Mouse (Mus musculus) cerebellum, postnatal 14 days (tissue): ENCODE results near the gene Ccdc74a.
A peak's percentile ranks its signal among the peaks of the same experiment; 100 is the strongest.

Experiments
- DNase-seq, 2 experiments: peaks; one replicate each; pipeline ENCODE4 v3.0.0; 2021; ENCODE audit warnings: mixed read lengths in 2 of 2

Gene Ccdc74a

GRCm38 (mm10) chr16:17646310-17647114 is at the start of gene Ccdc74a:
Ccdc74a (plus strand) TSS chr16:17646470.
- peak; percentile 84 to 90 for DNase-seq

DNA sequence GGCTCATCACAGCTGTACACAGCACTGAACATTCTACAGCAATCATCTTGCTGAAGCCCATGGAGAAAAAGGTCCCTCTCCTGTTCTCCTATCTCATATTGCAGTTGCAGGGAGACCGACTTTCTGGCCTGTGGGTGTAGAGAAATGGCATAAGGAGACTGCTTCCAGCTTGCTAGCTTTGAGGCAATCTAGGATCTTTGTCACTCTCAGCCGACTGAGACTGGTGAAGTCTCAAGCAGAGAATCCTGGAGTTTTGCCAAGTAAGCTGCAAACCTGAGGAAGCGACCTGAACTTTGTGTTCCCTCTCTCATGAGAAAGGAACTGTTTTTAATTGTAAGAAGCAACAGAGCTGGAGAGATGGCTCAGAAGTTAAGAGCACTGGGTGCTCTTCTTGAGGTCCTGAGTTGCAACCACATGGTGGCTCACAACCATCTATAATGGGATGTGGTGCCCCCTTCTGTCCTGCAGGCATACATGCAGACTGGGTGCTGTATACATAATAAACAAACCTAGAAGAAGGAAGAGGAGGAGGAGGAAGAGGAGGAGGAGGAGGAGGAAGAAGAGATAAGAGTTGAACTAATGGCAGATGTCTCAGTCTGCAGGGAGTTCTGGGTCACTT is 45.2 kb upstream of the Ccdc74a start:
- no peak for DNase-seq

- no peak for DNase-seq
These were observed 41.3 kb upstream of the Ccdc74a start for GRCm38 (mm10) chr16:17604941-17605340.

DNA sequence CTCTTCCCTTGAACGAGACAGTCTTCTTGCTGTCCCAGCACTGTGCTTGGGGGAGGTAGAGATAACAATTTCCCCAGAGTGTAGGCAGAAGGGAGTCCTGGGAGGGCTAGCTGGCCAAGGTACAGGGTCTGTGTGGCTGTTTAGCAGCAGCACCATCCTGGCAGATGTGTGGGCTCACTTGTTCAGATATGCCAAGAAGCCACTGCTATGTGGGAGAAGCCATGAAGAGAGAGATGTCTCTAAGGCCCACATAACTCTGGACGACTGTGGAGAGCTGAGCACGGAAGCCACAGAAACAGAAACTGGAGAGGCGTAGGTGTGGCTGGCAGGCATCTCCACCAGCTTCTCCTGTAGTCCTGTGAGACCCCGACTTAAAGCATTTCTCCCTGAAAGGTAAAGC is 40.6 kb upstream of the Ccdc74a start:
- no peak for DNase-seq

DNA sequence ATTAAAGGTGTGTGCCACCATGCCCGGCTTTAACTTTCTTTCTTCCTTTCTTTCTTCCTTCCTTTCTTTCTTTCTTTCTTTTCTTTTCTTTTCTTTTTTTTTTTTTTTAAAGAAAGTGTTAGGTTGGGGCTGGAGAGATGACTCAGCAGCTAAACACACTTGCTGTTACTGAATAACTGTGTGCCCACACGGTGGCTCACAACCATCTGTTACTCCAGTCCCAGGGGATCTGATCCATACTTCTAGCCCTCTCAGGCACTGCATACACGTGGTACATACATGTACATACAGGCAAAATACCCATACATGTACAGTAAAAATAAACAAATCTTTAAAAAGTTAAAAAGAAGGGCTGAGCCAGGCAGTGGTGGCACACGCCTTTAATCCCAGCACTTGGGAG is 34.9 kb upstream of the Ccdc74a start:
- no peak for DNase-seq

GRCm38 (mm10) chr16:17614740-17615139 is 31.5 kb upstream of the Ccdc74a start:
- DNase-seq: peak in 1 of 2 experiments; percentile 32

- DNase-seq: no peak
These were observed 30.1 kb upstream of the Ccdc74a start for GRCm38 (mm10) chr16:17616212-17616611.

GRCm38 (mm10) chr16:17617922-17618565 is 28.2 kb upstream of the Ccdc74a start:
- peak; percentile 74 to 79 for DNase-seq

DNA sequence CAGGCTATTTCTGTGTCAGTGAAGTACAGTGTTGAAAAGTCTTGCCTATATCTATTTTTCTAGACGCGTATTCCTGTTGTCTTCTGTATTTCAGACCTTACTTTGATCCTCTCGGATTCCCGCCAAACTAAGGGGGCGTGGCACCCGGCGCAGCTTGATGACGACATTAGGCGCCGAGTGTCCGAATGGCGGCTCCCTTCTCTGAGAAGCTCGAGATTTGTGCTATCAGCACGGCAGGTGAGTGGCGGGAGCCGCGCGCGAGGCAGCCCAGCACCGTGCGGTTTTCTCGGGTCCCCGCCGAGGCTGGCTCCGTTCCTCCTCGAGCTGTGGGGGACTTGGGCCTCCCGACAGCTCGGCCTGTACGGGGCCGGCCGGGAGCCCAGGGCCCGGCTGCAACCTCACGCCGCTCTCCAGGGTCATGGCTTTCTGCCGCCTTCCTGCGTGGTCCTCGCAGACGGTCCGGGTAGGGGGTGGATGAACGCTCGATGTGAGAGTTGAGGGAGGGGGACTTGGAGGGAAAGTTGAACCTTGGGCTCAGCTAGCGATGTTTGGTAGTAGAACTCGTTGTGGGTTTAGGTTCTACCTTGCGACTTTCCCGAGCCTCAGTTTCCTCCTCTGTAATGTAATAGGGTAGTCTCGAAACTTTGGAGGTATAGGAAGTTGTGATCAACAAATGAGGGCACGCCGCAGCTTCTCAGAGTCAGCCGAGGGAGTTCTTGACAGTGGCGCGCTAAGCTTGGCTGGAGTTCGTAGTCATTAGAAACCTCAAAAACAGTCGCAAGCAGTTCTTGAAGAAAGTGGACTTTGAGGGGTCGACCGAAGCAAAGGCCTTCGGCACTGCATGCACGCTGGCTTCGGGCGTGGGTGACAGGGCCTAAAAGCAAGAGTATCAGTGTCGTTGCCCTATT is 26.8 kb upstream of the Ccdc74a start, which contains the start of gene Smpd4:
Gene Smpd4, plus strand, starts transcription at position 157 of the 908 bp plus-strand sequence.
- DNase-seq: peak; percentile 96 to 97

GRCm38 (mm10) chr16:17621936-17622335 is 24.3 kb upstream of the Ccdc74a start:
- no peak for DNase-seq

DNA sequence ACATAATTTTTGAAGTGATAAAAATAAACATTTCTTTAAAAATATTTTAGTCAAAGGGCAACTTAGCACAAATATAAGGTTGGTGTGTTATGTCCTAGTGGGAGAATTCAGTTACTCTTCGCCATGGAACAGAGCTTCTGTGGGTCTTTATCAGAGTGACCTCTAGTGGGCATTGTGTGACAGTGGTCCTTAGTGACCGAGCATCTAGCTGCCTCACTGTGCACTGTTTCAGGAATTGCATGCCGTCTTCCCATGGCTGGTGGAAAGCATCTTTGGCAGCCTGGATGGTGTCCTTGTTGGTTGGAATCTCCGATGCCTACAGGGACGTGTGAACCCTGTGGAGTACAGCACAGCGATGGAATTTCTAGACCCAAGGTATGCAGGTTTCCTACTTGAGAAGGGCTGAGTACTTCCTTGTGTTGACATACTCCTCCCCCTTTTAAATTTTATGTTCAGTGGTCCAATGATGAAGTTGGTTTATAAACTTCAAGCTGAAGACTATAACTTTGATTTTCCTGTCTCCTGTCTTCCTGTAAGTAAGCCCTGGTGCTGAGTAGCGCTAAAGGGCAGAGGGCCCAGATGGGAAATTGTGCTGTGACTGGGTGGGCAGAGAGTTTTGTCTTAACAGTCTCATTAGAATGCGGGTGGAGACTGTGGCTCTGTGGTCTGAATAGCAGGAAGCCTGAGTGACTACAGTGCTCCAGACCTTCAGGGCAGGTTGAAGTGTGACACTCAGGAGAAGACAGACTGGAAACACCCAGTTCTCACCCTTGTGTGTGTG is 20.6 kb upstream of the Ccdc74a start:
- peak in 1 of 2 experiments; percentile 39 for DNase-seq

DNA sequence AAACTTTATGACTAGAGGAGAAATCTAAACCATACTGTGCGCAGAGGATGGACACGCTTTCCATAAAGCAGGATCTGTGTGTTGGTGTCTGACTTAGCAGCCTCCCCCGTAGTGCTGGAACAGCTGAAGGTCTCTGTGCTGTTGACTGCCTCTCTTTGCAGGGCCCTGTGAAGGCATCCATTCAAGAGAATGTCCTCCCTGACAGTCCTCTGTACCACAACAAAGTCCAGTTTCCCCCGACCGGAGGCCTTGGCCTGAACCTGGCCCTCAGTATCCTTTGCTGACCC is 20.1 kb upstream of the Ccdc74a start:
- no peak for DNase-seq

- no peak for DNase-seq
These were observed 13.7 kb upstream of the Ccdc74a start for GRCm38 (mm10) chr16:17632580-17632979.

DNA sequence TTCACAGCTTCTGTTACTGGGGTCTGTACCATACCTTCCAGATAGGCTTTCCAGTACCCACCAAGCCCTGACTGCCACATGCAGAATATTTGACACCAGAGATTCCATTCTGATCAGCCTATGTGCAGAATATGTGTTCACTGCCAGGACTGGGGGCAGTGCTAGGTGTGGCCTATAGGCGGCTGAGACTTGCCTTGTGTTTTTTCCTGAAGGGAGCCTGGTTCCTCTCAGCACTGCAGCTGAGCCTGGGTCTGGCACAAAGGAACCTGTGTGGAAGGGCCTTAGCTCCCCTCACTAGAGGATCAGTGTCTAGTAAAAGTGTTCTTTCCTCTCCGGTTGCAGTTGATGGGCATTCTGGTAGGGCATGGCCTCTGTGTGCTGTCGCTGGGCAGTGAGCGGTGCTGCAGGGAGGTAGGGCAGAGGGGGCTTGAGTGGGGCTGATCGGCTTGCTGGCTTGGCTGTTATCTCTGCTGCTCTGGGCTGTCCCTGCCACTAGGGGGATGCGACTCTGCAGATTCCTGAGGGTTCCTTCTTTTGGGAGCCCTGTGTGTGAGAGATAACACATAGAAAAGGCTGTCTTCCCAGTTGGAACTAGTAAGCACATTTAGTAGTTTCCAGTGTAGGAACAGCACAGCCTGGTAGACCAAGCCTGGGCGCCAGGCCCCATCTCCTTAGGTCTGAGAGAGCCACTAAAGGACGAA is 12.6 kb upstream of the Ccdc74a start:
- peak; percentile 35 to 48 for DNase-seq

DNA sequence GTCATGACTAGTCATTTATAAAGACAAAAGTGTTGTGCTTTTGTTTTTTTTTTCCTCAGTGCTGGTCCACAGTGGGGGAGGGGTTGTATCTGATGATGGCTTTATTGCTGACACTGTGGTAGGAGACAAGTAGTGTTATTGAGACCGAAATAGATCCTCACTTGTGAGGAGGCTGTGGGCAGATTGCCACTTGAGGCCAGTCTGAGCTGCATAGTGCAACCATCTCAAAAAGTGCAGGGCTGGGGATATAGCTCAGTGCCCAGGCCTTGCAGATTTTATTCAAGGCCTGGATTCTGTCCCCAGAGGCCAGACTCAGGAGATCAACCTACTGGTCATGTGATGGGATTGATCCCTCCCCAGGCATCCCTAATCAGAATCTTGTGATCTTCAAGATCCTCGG is 9.4 kb upstream of the Ccdc74a start:
- DNase-seq: no peak

DNA sequence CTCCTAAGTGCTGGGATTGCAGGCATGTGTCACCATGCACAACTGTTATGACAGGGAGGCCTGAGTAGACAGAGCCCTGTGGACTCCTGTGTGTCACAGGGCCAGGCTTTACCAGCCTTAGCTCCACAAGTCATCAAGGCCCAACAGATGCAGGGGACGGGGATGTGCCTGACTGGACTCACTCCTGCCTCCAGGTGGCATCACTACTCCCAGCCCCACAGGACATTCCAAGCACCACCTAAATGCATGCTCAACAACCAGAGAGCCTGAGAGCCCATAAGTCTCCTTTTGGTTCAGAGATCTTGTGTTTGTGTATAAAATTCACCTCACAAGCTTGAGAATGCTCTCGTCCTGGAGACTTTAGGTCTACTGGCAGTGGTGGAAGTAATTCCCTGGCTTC is 8.7 kb upstream of the Ccdc74a start:
- no peak for DNase-seq

- peak in 1 of 2 experiments; percentile 9 for DNase-seq
These were observed 8.1 kb upstream of the Ccdc74a start for GRCm38 (mm10) chr16:17638036-17638628.

DNA sequence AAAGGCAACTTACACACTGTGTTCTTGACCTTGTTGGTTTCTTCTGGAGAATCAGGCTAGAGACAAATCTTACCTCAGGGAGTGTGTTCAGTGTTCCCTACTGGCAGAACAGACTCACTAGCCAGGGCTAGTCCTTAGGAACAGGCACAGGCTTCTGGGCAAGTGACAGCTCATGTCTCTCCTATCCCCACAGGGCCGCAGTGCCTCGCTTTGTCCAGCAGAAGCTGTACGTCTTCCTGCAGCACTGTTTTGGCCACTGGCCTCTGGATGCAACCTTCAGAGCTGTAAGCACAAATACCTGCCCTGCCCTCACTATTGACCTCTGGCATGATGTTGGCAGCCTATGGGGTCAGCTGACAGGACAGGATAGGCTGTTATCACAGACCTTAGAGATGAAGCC is 7.2 kb upstream of the Ccdc74a start:
- DNase-seq: peak in 1 of 2 experiments; percentile 13

GRCm38 (mm10) chr16:17639951-17640350 is 6.3 kb upstream of the Ccdc74a start:
- DNase-seq: peak in 1 of 2 experiments; percentile 9

DNA sequence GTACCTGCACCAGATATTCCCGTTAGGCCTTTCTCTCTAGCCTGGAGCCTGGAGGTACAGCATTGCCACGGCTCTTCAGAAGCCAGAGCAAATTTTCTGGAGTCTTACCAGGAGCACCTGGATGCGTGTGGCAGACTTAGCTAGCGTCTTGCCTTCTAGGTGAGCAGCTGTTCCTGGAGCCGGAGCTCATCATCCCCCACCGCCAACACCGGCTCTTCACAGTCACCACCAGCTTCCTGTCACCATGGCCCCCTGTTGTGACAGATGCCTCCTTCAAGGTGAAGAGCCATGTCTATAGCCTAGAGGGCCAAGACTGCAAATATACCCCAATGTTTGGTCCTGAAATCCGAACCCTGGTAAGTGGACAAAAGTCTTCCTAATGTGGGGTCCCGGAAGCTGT is 5.6 kb upstream of the Ccdc74a start:
- DNase-seq: peak; percentile 28 to 42

DNA sequence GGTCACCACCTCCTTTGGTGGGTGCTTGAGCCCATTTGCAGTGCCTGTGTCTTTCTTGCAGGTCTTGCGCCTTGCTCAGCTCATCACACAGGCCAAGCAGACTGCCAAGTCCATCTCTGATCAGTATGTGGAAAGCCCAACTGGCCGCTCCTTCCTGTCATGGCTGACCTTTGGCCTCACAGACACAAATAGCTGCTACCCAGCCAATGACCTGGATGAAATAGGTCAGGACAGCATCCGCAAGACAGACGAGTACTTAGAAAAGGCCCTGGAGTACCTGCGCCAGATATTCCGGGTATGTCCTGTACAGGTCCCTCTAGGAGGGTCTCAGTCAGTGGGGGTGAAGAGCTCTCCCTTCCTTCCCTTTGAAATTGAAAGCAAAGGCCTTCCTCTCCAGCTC is 5.0 kb upstream of the Ccdc74a start:
- peak; percentile 32 to 49 for DNase-seq
